Mouse (Mus musculus) G1E (cell line): ENCODE measurements around the gene Amfr. TPM values are rescaled to one million over a fixed set of nuclear protein-coding genes. Genes with fewer than 3 reads are reported as not detected.

Experiments used
- ATAC-seq: 2 replicates; pipeline ENCODE4 v1.8.0; 2016; ENCODE audit warnings: mild to moderate bottlenecking; ENCODE audit not compliant: insufficient number of reproducible peaks, poor library complexity, low FRiP score, severe bottlenecking; ENCODE audit errors: extremely low read depth
- DNase-seq: peaks from one replicate; pipeline ENCODE4 v3.0.0; 2012; ENCODE audit warnings: low spot score
- H3K27me3 ChIP-seq: 2 replicates; pipeline ENCODE4 v1.6.1; 2012; ENCODE audit warnings: mild to moderate bottlenecking, low read length, inconsistent platforms; ENCODE audit not compliant: insufficient read depth
- H3K36me3 ChIP-seq: replicated peaks from 2 replicates; pipeline ENCODE3; 2012; ENCODE audit warnings: mild to moderate bottlenecking, inconsistent platforms
- H3K4me1 ChIP-seq: 2 replicates; pipeline ENCODE4 v1.6.1; 2012; ENCODE audit warnings: low read depth, low read length, inconsistent platforms, mixed read lengths; ENCODE audit not compliant: insufficient read depth
- H3K4me3 ChIP-seq: 2 replicates; pipeline ENCODE4 v1.5.1; 2012; ENCODE audit warnings: low read depth, mild to moderate bottlenecking, inconsistent platforms, low read length, moderate library complexity, mixed read lengths
- H3K9me3 ChIP-seq: replicated peaks from 2 replicates; pipeline ENCODE4 v1.6.1; 2012; ENCODE audit warnings: inconsistent platforms
- CTCF ChIP-seq: IDR thresholded peaks from 2 replicates; pipeline ENCODE4 v1.5.1; 2012; ENCODE audit warnings: low read depth, low read length, inconsistent platforms, mixed read lengths
- GATA1 ChIP-seq: IDR thresholded peaks from 2 replicates; pipeline ENCODE4 v1.6.1; 2012; ENCODE audit warnings: borderline replicate concordance, low read length, inconsistent platforms, mixed read lengths
- GATA2 ChIP-seq: IDR thresholded peaks from 2 replicates; pipeline ENCODE4 v1.6.1; 2012; ENCODE audit warnings: low read depth, low read length, inconsistent platforms, borderline replicate concordance
- POLR2AphosphoS5 ChIP-seq: IDR thresholded peaks from 2 replicates; pipeline ENCODE4 v1.6.1; 2012; ENCODE audit warnings: low read depth, low read length, inconsistent platforms; ENCODE audit not compliant: insufficient replicate concordance
- TAL1 ChIP-seq: conservative IDR thresholded peaks from 2 replicates; pipeline ENCODE4 v1.6.1; 2012; ENCODE audit warnings: low read depth, low read length, inconsistent platforms, mixed read lengths
- polyA plus RNA-seq: library from polyadenylated mRNA; stranded (reverse); fragments of >175 nt; gene quantifications from 2 replicates; pipeline ENCODE4 v1.2.3, GENCODE M21; 2012
- total RNA-seq, 2 experiments: library from RNA; stranded (forward) in 1 of 2; stranded (reverse) in 1 of 2; fragments of 200-1000 nt in 1 of 2; fragments of >200 nt in 1 of 2; fragmentation: Nextera tagmentation in 1 of 2; gene quantifications; 2 replicates each; pipeline ENCODE4 v1.2.3; 2014 to 2017

Amfr gene
- total and polyA plus RNA-seq, 3 experiments = 26.1 to 108 (median 35.7) TPM

GRCm38 (mm10) chr8:93983827-93984226 is 28.8 kb downstream of the Amfr start:
- peaks cover 94% of the 10 kb centered on the region for H3K36me3 ChIP-seq
- no peak for DNase-seq
- H3K4me3 ChIP-seq = no peak overlapping the region
- H3K9me3 ChIP-seq = no peaks in the 10 kb centered on the region
- H3K27me3 ChIP-seq = no peaks in the 10 kb centered on the region
- no peak for ATAC-seq
- H3K4me1 ChIP-seq = 0 out of 2 replicates have a peak, but pooled peaks cover 2% of the 10 kb centered on the region
- TF ChIP-seq POLR2AphosphoS5 (no peak), TAL1 (no peak), GATA1 (no peak), CTCF (no peak), GATA2 (no peak)

- ATAC-seq = no peak
- DNase-seq = no peak
- Histone ChIP-seq H3K36me3 (peaks cover 96% of the 10 kb centered on the region), H3K9me3 (no peaks in the 10 kb centered on the region), H3K4me1 (0 out of 2 replicates have a peak, but pooled peaks cover 2% of the 10 kb centered on the region), H3K4me3 (no peak overlapping the region), H3K27me3 (no peaks in the 10 kb centered on the region)
- TF ChIP-seq CTCF = no peak
- TF ChIP-seq GATA1 = no peak
- TF ChIP-seq POLR2AphosphoS5 = no peak
- TF ChIP-seq TAL1 = no peak
- TF ChIP-seq GATA2 = no peak
These were observed 30.9 kb downstream of the Amfr start for GRCm38 (mm10) chr8:93981679-93982215.

- no peak for DNase-seq
- Histone ChIP-seq H3K4me1 (0 out of 2 replicates have a peak, but pooled peaks cover 2% of the 10 kb centered on the region), H3K36me3 (peaks cover 97% of the 10 kb centered on the region), H3K4me3 (no peak overlapping the region), H3K27me3 (no peaks in the 10 kb centered on the region), H3K9me3 (no peaks in the 10 kb centered on the region)
- TF ChIP-seq GATA1 = no peak
- TF ChIP-seq CTCF = no peak
- TF ChIP-seq GATA2 = no peak
- no peak for TF ChIP-seq TAL1
- no peak for ATAC-seq
These were observed 32.5 kb downstream of the Amfr start for GRCm38 (mm10) chr8:93980141-93980540.

- H3K36me3 ChIP-seq = peaks cover 95% of the 10 kb centered on the region
- peaks cover 6% of the 10 kb centered on the region; the same call in 1 of the 2 replicates for H3K4me1 ChIP-seq
These were observed 36.0 kb downstream of the Amfr start for GRCm38 (mm10) chr8:93976446-93977211.

GRCm38 (mm10) chr8:93975358-93975757 is 37.3 kb downstream of the Amfr start:
- peaks cover 6% of the 10 kb centered on the region for H3K4me1 ChIP-seq
- no peaks in the 10 kb centered on the region for H3K9me3 ChIP-seq
- H3K36me3 ChIP-seq = peaks cover 95% of the 10 kb centered on the region
- no peak for TF ChIP-seq GATA1
- no peak for TF ChIP-seq CTCF
- no peak for TF ChIP-seq TAL1
- TF ChIP-seq POLR2AphosphoS5 = no peak
- ATAC-seq = no peak
- no peak overlapping the region for H3K4me3 ChIP-seq
- no peaks in the 10 kb centered on the region for H3K27me3 ChIP-seq
- DNase-seq = no peak

More at GRCm38 (mm10) chr8:93976446-93977211, 36.0 kb downstream of the Amfr start:
- Histone ChIP-seq H3K27me3 (no peaks in the 10 kb centered on the region), H3K9me3 (no peaks in the 10 kb centered on the region), H3K4me3 (no peak overlapping the region)
- DNase-seq (no peak), ATAC-seq (no peak)
- no peak for TF ChIP-seq GATA1
- no peak for TF ChIP-seq GATA2
- TF ChIP-seq POLR2AphosphoS5 = no peak
- no peak for TF ChIP-seq TAL1
- no peak for TF ChIP-seq CTCF

GRCm38 (mm10) chr8:93974602-93975186 is 37.9 kb downstream of the Amfr start:
- no peak for DNase-seq
- peaks cover 95% of the 10 kb centered on the region for H3K36me3 ChIP-seq

More at GRCm38 (mm10) chr8:93974602-93975186, 37.9 kb downstream of the Amfr start:
- TF ChIP-seq TAL1 (no peak), CTCF (no peak)
- Histone ChIP-seq H3K4me1 (peaks cover 6% of the 10 kb centered on the region), H3K4me3 (no peak overlapping the region), H3K9me3 (no peaks in the 10 kb centered on the region), H3K27me3 (no peaks in the 10 kb centered on the region)
- no peak for ATAC-seq
